Mouse (Mus musculus): ENCODE measurements around the gene Rasl10a.
"Not testable (repeated sequence)": the region's sequence is repeated elsewhere in the genome, so short reads cannot be mapped to it uniquely, and the experiment has no call there.

Rasl10a gene

DNA sequence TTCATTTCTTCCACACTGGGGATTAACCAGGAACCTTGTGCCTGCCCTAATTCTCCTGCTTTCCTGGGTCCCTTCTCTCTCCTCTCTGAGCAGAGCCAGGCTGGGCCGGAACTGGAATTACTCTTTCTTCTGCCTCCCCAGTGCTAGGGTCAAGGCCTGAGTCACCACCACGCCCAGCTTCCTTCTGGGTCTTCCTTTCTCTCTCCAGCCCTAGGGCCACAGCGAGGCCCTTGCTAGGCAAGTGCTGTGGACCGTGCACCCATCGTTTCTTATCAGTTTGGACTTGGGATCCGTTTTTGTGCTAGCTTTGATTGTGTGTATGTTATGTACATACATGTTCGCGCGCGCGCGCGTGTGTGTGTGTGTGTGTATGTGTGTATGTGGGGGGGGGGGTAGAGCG lies 3.8 kb upstream of the Rasl10a start:
- no peak for DNase-seq

DNA sequence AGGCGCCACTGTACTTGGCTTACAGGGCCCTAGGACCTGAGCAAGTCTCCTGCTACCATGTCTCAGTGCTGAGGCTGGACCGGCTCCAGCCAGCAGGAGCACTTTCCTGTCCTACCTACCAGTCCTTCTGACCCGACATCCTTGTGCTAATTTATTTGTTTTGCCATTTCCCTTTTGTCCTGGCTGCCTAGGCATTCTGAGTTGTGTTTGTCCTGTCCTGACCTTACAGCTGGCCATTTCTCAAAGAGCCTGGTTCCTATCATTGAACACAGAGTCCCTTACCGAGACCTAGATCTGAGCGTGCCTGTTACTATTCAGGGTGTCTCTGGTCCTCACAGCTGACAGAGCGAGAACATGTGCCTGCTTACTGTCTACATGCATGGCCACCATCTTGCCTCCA lies 3.1 kb upstream of the Rasl10a start:
- DNase-seq: no peak

DNA sequence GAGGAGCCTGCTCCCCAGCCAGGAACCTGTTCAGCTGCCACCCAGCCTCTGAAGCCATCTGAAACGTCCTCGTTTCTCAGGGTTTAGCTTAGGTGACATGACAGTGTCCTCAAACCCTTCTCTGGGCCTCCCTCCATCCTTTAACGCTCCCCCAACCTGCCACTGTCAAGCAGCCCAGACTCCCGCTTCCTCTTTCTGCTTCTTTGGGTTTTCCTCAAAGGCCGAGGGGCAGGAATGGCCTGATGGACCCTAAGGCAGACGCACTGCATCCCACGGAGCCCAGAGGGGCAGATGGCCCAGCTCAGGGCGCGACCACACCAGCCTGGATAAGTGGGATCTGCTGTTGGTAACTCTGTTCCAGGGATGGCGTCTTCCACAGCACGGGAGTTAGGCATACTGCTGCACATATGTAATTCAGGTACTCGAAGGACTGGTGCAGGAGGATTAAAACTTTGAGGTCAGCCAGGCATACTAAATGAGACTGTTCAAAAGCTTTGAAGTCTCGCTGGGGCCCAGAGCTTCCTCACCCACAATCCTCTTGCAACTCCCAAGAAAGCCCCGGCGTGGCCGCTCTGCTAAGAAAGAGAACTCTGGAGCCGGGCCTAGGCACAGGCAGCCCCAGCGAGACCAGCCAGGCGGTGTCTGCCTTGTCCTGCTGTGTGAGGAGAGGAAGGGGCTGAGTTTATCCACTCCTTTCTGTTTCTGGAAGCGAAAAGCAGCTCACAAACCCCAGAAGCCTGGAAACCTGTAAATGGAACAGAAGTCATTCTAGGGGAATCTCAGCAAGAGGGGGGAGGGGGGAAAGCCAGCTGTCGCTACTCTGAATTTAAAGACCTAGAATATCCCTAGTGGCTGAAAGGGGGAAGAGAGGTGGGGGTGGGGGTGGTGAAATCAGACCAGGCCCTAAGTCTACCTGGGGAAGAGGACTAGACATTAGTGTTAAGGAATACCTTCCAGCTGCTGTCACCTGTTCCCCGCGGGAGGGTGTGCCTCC lies 1.7 kb upstream of the Rasl10a start:
- no peak for DNase-seq

DNA sequence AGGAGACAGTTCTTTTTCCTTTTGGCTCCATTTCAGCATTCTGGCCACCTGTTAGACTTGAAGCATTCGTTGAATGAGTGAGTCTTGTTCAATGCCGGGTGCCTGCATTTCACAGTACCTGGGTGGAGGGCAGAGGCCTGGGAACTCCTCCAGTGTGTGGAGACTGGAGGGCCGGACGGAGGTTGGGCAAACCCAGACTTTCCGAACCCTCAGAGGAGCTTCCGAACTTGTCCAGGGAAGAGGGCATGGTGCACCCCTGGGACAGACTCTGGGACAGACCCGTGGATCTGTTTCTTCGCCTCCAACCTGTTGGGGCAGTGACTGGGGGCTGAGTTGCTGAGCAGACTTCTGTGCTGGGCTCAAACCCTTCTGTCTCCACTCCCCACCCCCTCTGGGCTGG lies 864 bp upstream of the Rasl10a start:
- DNase-seq: no peak

DNA sequence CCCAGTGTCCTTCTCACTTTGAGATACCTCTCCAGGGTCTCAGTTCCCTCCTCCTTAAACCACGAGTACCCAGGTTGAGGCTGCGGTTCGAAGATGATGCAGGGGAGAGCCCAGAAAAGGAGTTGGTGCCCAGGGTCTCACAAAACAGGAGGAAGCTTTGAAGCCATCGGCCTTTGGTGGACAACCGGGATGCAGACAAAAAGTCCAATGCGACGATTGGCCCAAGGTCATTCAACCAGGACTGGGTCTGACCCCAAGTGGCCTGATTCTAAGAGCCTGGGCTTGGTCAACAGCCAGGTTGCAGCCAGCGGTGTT lies 430 bp upstream of the Rasl10a start:
- no peak for DNase-seq

DNA sequence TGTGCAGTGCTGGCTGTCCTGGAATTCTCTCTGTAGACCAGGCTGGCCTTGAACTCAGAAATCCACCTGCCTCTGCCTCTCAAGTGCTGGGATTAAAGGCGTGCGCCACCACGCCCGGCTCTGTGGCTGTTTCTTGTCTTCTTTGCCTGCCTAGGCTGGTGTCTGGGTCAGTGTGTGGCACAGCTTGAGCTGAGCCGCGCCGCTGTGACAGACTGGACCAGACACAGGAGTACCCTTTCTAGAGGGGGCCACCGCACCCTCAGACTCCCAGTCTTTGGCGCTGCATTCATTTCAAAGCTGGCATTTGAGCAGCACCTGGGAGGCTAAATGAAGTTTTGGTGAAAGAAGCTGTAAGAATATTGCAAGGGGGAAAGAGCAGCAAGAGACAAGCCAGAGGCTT lies 855 bp downstream of the Rasl10a start:
- DNase-seq: no peak

DNA sequence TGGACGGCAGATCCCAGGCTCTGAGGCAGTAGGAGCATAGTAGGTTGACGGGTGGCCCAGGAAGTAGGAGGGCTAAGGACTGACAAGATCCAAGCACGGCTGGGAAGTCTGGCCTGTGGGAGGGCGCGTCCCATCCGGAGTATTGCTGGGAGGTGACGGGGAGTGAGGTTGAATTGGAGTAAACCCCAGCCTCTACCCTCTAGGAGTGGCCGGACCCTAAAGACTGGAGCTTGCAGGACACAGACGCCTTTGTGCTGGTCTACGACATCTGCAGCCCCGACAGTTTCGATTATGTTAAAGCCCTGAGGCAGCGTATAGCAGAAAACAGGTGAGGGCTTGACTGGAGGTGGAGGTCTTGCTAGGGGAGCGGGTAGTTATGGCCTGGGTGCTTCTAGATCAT lies 1.3 kb downstream of the Rasl10a start:
- DNase-seq: no peak

DNA sequence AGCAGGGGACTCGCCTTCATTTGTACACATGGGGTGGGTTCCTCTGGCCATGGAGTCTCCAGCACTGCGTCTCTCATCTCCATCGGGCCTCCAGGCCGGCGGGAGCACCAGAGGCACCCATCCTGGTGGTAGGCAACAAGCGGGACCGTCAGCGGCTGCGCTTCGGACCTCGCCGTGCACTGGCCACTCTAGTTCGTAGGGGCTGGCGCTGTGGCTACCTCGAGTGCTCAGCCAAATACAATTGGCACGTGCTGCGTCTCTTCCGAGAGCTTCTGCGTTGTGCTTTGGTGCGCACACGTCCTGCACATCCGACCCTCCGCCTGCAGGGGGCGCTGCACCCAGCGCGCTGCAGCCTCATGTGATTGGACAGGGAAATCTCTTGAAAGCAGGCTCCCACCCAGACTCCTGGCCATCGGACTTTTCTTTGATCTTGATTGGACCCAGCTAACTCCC lies 1.8 kb downstream of the Rasl10a start:
- DNase-seq: peak; percentile 57 to 77

DNA sequence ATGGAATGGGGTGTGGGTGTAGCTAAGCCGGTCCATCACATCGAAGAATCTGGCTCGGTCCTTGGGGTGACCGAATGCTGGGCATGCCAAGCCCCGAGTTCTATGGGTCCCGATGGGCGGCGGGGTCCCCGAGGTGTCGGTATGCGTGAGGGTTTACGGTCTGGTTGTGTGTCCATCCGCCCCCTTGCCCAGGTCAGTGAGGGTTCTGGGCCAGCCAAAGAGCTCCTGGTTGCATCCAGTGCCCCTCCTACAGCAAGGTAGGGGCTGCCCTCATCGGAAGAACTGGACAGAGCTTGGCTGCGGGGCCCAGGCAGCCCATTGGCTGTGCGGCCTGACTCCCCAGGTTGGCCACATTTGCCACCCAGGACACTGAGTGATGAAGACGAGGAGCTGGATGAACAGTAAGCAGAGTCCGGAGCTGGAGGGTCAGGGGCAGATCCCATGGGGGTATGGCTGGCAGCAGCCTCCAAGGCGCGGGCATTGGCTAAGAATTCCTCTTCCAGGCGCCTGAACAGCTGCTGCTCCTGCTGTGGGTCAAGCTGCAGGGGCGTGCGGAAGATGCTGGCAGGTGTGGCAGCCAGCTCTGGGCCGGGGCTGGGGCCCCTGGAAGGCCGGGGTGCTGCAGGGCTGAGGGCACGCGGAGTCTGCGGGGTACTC lies 3.0 kb downstream of the Rasl10a start:
- peak in 1 of 2 experiments; percentile 34 for DNase-seq

DNA sequence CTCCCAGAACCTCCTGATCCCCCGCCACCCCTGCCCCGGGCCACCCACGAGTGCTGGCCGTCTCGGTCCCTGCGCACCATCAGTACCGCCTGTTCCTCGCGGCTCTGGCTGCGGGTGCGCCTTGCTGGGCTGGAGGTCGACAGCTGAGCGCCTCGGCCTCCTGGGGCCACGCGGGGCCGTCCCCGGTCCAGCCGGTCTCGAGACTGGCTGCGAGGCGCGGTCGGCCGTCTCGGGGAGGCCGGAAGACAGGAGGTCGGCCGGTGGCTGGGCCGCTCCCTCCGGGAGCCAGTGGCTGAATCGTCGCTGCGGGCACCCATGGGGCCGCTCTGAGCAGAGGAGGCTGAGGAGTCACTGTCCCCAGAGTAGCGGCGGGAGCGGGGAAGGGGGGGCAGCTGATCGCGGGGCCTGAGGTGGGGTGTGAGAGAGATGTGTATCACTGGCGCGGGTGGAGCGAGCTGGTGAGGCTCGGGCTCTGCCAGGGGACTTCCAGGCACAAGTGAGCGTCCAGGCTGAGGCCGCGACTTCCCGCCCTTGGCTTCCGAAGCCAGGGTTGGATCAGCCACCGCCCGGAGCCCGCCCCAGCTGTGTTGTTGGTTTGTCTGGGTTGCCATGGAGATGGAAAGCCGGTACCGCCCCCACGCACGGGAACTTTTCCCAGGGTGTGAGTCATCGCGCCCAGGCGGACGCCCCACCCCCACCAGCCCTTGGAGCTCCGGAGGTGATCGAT lies 3.6 kb downstream of the Rasl10a start:
- DNase-seq: peak; percentile 76 to 85

DNA sequence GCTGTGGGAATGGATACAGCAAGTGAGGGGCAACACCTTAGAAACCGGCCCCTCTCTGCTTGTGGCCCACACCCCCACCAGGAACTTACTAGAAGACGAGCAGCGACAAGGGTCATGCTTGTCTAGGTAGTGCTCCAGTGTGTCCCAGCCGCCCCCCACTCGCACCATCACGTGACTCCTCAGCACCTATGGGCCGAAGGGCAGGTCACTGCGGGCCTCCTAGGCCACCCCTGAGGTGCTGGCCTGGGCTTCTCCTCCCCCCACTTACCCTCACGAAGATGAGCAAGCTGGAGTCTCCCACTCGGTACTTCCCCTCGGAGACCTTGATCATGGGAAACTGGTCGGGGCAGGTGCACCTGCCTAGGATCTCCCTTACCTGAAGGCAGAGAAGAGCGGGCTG lies 4.4 kb downstream of the Rasl10a start:
- no peak for DNase-seq

DNA sequence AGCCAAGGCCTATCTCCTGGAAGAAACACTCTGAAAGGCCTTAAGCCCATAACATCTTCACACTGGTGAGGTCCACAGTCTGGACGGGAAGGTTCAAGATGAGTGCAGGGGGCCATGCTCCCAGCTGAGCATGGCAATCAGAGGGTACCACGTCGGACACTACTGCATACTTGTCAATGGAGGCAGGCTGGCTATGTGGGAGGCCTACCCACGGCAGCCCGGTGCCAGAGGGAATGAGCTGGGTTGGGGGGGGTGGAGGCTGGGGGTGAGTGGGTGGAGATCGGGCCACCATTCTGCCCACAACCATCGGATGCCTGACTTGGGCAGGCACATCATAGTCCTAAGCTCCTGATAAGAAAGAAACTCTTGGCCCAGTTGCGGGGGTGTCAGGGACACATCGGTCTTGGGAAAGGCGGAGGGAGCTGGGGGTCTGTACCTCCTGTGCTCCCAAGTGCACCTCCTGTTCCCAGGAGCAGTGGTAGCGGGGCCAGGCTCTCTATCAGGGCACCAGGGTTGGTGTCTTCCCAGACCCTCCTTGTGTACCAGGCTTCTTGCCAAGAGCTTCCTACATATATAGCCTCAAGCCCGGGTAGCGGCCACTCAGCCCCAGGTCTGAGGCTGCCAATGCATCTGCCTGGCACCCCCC lies 5.1 kb downstream of the Rasl10a start:
- no peak for DNase-seq

DNA sequence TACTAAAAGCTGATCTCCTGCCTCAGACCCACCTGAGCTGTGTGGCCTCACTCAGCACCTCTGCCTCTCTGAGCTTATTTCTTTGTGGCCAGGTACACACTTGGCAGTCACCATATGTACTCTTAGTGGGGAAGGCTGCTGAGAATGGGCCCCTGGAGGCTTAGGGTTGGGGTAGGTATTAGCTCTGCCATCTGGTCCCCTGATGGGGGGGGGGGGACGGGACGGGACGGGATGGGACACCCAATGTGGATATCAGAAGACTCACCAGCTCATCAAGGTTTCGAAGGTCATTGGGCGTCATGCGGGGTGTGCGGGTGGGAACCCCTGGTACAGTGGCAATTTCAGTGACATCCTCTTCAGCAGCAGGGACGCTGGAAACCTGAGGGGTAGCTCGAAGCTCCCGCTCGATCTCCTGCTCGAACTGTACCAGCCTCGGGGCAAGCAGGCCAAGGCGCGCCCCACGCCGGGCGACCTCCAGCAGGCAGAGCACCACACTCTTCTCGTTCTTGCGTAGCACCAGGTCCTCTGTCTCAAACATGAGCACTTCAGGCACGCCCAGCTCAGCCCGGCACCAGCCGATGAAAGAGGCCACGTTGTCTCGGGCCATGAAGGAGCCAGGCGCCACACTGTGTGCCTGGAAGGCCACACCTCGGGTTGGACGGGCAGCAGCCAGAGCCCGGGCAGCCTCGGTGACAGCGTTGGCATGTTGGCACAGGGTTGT lies 5.8 kb downstream of the Rasl10a start:
- DNase-seq: peak in 1 of 2 experiments; percentile 49

DNA sequence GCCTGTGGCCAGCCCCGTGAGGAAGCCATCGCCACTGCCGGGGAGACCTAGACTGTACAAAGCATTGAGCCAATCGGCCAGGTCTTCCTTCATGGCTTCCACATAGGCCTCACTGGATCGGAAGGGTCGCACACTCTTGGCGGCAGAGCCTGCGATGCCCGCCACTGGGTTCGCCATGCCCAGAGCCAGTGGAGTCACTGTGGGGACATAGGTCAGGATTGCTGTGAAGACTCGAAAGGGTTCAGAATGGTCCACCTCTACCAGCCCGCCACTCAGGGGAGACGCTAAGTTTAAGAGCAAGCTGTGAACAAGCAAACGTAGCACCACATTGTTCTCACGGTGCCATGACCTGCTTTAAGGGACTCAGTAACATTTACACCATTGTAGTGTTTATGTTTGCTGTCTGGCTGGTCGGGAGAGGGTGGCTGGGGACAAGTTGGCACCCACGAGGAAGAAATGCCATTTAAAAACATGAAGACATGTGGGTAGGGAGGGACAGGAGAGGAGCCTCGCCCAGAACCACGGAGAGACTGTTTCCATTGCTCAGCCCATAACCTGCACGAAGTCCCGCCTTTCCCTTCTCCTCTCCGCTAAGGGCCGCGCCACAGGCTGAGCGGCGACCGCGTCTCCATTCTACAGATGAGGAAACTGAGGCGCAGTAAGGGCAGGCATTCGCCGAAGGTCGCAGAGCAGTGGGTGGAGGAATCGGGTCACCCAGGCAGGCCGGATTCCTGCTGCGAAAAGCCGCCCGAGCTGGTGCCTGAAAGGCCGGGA lies 6.5 kb downstream of the Rasl10a start:
- DNase-seq: no peak

DNA sequence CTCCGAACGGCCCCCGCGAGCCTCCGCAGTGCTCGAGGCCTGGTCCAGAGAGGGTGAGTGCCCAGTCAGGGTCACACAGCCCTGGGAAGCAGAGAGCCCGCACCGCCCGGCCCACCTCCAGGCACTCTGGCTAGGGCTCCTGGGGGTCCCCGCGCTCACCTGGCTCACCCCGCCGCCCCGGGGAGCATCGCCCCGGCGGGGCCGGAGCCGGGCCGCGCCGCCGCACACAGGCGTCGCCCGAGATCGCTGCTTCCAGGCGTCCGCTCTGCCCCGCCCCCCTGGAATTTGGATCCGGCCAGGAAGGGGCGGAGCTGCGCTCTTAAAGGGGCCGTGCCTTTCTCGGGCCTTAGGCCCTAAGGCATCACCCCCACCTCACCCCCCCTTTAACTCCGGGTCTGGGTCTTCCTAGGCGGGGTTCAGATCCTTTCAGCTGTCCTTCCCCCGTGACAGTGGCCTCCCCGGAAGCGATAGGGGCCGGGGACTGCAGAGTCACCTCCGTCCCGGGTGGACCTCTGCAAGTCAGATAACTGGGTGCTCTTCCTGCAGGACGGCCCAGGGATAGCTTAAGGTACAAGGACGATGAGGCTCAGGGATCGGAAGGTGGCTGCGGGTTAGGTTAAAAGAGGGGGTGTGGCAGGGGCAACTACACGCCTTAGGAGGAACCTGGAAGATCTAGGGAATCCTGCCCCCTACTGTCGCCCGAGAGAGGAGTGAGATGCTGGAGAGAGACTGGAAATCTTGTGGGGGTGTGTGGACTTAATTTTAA lies 7.3 kb downstream of the Rasl10a start, which contains the start of gene Gas2l1:
TSS of gene Gas2l1 (minus strand) at position 272 of the 766 bp plus-strand sequence.
- DNase-seq: peak; percentile 90 to 92

DNA sequence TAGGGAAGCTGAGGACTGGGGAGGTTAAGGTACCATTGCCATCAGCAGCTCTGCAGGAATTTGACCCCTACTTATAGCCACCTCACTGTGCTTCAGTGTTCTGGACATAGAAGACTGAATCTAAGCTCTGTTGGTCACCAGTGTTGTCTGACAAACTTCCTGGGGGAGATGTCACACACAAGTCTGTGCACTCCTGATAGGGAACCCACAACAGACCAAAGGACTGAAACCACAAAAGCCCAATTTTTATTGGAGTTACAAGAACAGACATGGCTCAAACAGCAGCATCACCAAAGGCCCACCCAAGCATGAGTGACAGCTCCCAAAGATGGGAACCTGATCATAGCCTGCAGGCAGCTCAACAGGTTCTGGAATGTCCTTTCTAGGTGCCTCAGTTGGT lies 9.1 kb downstream of the Rasl10a start:
- no peak for DNase-seq

DNA sequence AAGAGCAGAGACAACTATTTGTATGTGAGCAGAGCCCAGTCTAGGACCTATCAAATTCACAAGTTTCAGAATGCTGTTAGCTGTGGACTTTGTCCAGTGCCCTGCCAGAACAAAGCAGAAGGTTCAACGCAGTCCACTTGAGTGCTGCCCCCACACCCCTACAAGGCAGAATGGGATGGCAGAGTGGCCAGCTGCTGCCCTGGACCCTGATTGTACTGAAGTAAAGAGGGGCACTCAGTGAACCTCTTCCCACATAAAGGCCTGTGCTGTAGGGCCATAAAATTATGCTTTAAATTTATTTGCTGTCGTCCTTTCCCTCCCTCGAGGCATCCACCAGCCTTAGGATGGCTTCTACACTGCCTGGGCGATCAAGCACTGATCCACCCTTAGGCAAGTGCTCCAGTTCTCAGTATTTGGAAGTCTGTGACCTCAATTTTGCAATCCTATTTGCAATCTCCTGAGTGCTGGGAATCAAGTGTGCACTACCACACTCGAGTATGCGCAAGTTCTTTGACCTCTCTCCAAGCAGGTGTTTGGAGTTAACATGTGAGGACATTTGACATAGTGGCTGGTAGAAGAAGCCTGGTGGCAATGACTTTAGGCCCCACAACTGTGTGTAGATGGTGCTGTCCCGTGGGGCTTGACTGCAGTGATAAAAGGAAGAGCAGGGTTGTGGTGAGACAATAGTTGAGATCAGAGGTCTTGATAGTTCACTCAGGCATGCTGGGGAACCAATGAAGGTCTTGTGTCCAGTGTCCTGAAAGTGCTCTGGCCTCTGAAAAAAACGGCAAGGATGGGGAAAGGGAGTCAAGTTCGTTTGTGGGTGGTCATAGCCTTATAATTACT lies 10.4 kb downstream of the Rasl10a start:
- no peak for DNase-seq

DNA sequence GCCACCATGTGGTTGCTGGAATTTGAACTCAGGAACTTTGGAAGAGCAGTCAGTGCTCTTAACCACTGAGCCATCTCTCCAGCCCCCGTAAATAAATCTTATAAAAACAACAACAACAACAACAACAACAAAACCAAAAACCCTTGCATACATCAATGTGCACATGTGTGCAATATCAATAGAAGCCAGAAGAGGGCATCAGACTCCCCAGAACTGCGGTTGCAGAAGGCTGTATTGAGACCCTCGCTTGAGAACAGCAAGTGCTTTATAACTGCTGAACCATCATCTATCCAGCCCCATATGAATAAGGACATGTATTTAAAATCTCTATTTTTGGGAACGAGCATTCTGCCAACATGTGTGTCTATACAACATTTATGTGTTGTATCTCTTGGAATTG lies 17.0 kb downstream of the Rasl10a start:
- peak in 1 of 2 experiments; percentile 58 for DNase-seq

DNA sequence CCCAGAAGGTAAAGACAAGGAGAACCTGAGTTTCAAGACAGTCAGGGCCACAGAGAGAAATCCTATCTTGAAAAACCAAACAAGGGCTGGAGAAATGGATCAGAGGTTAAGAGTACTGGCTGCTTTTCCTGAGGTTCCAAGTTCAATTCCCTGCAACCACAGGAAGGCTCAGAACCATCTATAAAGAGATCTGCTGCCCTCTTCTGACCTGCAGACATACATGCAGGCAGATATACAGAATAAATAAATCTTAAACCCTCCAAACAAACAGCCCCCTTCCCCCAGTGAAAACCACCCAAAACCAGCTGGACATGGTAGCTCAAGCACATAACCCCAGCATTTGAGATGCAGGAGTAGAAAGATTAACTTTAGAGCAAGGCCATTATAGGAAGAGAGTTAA lies 17.8 kb downstream of the Rasl10a start:
- no peak for DNase-seq

DNA sequence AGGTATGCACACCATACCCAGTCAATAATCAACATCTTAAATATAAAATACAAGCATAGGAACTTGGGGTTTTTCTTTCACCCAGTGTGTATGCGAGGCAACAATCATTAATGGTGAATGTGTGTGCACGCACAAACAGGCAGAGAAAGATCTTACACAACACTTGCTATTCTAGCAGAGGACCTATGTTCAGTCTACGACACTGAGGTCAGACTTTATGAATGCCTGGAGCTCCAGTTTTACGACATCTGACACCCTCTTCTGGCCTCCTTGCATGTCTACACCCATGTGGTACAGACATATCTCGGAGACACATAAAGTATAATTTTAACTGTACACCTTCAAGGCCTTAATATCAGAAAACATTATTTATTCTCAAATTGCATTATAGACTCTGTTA lies 18.9 kb downstream of the Rasl10a start:
- not testable (repeated sequence) for DNase-seq
